Mouse (Mus musculus): ENCODE data around the gene Scgb2b26. TPM values are rescaled to one million over a fixed set of nuclear protein-coding genes. Genes with fewer than 3 reads are reported as not detected.
"Not testable (repeated sequence)": the region's sequence is repeated elsewhere in the genome, so short reads cannot be mapped to it uniquely, and the experiment has no call there.

The Scgb2b26 gene
- not detected in 2 replicates for total RNA-seq (2012; rRNA removed)

GRCm38 (mm10) chr7:33944940-33945339 is at the start of gene Scgb2b26:
Gene Scgb2b26, minus strand, starts transcription at chr7:33945040.
- no peak within 1 kb of the TSS for H3K9ac ChIP-seq (ENCODE audit: insufficient read depth, low read depth, low read length, poor library complexity, severe bottlenecking)
- no peaks in the 10 kb centered on the region for H3K36me3 ChIP-seq (ENCODE audit: control insufficient read depth, insufficient read depth, low read length, poor library complexity, severe bottlenecking)
- H3K4me1 ChIP-seq (ENCODE audit: control insufficient read depth in 2 of 2, insufficient read depth in 2 of 2, low read length in 2 of 2, poor library complexity in 1 of 2) = no peaks in the 10 kb centered on the region
- no peak within 1 kb of the TSS for H3K4me3 ChIP-seq (ENCODE audit: insufficient read depth in 1 of 2, low read depth in 1 of 2, low read length in 2 of 2, poor library complexity in 1 of 2, severe bottlenecking in 1 of 2)
- TF ChIP-seq MAFK (IDR thresholded peaks at IDR 0.05; ENCODE audit: insufficient read depth, low read depth, low read length) (no peak), HCFC1 (IDR thresholded peaks at IDR 0.05; ENCODE audit: borderline replicate concordance, insufficient read depth, low read length) (no peak), CHD2 (IDR thresholded peaks at IDR 0.05; ENCODE audit: low read depth, low read length) (no peak), ZC3H11A (IDR thresholded peaks at IDR 0.05; ENCODE audit: borderline replicate concordance, low read depth, low read length) (no peak), ZNF384 (IDR thresholded peaks at IDR 0.05; ENCODE audit: low read depth, low read length) (no peak)
- no peaks in the 10 kb centered on the region for H3K9me3 ChIP-seq (ENCODE audit: control insufficient read depth, insufficient read depth, low read depth, low read length)
- no peak within 1 kb of the TSS; the same call in 1 of the 2 replicates for H3K27ac ChIP-seq (ENCODE audit: insufficient read depth, low read depth, low read length, poor library complexity, severe bottlenecking)
- DNase-seq (ENCODE audit: low read depth, low spot score) = no peak
- in situ Hi-C loops (cut with MboI; ENCODE audit: low sequenced_read_pairs in 2 of 2, unreplicated experiment in 2 of 2) = no loop called here

- H3K36me3 ChIP-seq (ENCODE audit: control insufficient read depth, insufficient read depth, low read length, poor library complexity, severe bottlenecking); H3K4me3 ChIP-seq (ENCODE audit: insufficient read depth in 1 of 2, low read depth in 1 of 2, low read length in 2 of 2, poor library complexity in 1 of 2, severe bottlenecking in 1 of 2); H3K9ac ChIP-seq (ENCODE audit: insufficient read depth, low read depth, low read length, poor library complexity, severe bottlenecking); in situ Hi-C loops (cut with MboI; ENCODE audit: low sequenced_read_pairs in 2 of 2, unreplicated experiment in 2 of 2); H3K4me1 ChIP-seq (ENCODE audit: control insufficient read depth in 2 of 2, insufficient read depth in 2 of 2, low read length in 2 of 2, poor library complexity in 1 of 2); H3K9me3 ChIP-seq (ENCODE audit: control insufficient read depth, insufficient read depth, low read depth, low read length); H3K27ac ChIP-seq (ENCODE audit: insufficient read depth, low read depth, low read length, poor library complexity, severe bottlenecking); DNase-seq (ENCODE audit: low read depth, low spot score): not testable (repeated sequence)
Observed at GRCm38 (mm10) chr7:33982281-33982680, 37.4 kb upstream of the Scgb2b26 start.

GRCm38 (mm10) chr7:33902982-33903381 is 41.9 kb downstream of the Scgb2b26 start:
- Histone ChIP-seq H3K36me3 (ENCODE audit: control insufficient read depth, insufficient read depth, low read length, poor library complexity, severe bottlenecking) (no peaks in the 10 kb centered on the region), H3K4me1 (ENCODE audit: control insufficient read depth in 2 of 2, insufficient read depth in 2 of 2, low read length in 2 of 2, poor library complexity in 1 of 2) (no peaks in the 10 kb centered on the region), H3K27ac (ENCODE audit: insufficient read depth, low read depth, low read length, poor library complexity, severe bottlenecking) (no peak overlapping the region), H3K9ac (ENCODE audit: insufficient read depth, low read depth, low read length, poor library complexity, severe bottlenecking) (no peak overlapping the region), H3K9me3 (ENCODE audit: control insufficient read depth, insufficient read depth, low read depth, low read length) (no peaks in the 10 kb centered on the region), H3K4me3 (ENCODE audit: insufficient read depth in 1 of 2, low read depth in 1 of 2, low read length in 2 of 2, poor library complexity in 1 of 2, severe bottlenecking in 1 of 2) (no peak overlapping the region)
- DNase-seq (ENCODE audit: low read depth, low spot score) = no peak
- no peak for TF ChIP-seq MAFK (IDR thresholded peaks at IDR 0.05; ENCODE audit: insufficient read depth, low read depth, low read length)
- TF ChIP-seq ZC3H11A (IDR thresholded peaks at IDR 0.05; ENCODE audit: borderline replicate concordance, low read depth, low read length) = peak; percentile 8; the same call in 1 of the 2 replicates
- in situ Hi-C loops (cut with MboI; ENCODE audit: low sequenced_read_pairs in 2 of 2, unreplicated experiment in 2 of 2) = no loop called here

- Histone ChIP-seq H3K9me3 (ENCODE audit: control insufficient read depth, insufficient read depth, low read depth, low read length) (no peaks in the 10 kb centered on the region), H3K9ac (ENCODE audit: insufficient read depth, low read depth, low read length, poor library complexity, severe bottlenecking) (no peak overlapping the region), H3K36me3 (ENCODE audit: control insufficient read depth, insufficient read depth, low read length, poor library complexity, severe bottlenecking) (no peaks in the 10 kb centered on the region), H3K4me3 (ENCODE audit: insufficient read depth in 1 of 2, low read depth in 1 of 2, low read length in 2 of 2, poor library complexity in 1 of 2, severe bottlenecking in 1 of 2) (no peak overlapping the region), H3K27ac (ENCODE audit: insufficient read depth, low read depth, low read length, poor library complexity, severe bottlenecking) (no peak overlapping the region), H3K4me1 (ENCODE audit: control insufficient read depth in 2 of 2, insufficient read depth in 2 of 2, low read length in 2 of 2, poor library complexity in 1 of 2) (no peaks in the 10 kb centered on the region)
- TF ChIP-seq ZC3H11A (IDR thresholded peaks at IDR 0.05; ENCODE audit: borderline replicate concordance, low read depth, low read length) (no peak), CHD2 (IDR thresholded peaks at IDR 0.05; ENCODE audit: low read depth, low read length) (no peak), ZNF384 (IDR thresholded peaks at IDR 0.05; ENCODE audit: low read depth, low read length) (no peak), HCFC1 (IDR thresholded peaks at IDR 0.05; ENCODE audit: borderline replicate concordance, insufficient read depth, low read length) (no peak), MAFK (IDR thresholded peaks at IDR 0.05; ENCODE audit: insufficient read depth, low read depth, low read length) (no peak)
- in situ Hi-C loops (cut with MboI; ENCODE audit: low sequenced_read_pairs in 2 of 2, unreplicated experiment in 2 of 2) = no loop called here
- no peak for DNase-seq (ENCODE audit: low read depth, low spot score)
Observed at GRCm38 (mm10) chr7:33900803-33901202, 44.0 kb downstream of the Scgb2b26 start.

GRCm38 (mm10) chr7:33900007-33900406 is 44.8 kb downstream of the Scgb2b26 start:
- no peak for DNase-seq (ENCODE audit: low read depth, low spot score)
- H3K9me3 ChIP-seq (ENCODE audit: control insufficient read depth, insufficient read depth, low read depth, low read length) = no peaks in the 10 kb centered on the region
- in situ Hi-C loops (cut with MboI; ENCODE audit: low sequenced_read_pairs in 2 of 2, unreplicated experiment in 2 of 2) = no loop called here
- no peak overlapping the region for H3K9ac ChIP-seq (ENCODE audit: insufficient read depth, low read depth, low read length, poor library complexity, severe bottlenecking)
- H3K27ac ChIP-seq (ENCODE audit: insufficient read depth, low read depth, low read length, poor library complexity, severe bottlenecking) = no peak overlapping the region
- TF ChIP-seq HCFC1 (IDR thresholded peaks at IDR 0.05; ENCODE audit: borderline replicate concordance, insufficient read depth, low read length) (no peak), MAFK (IDR thresholded peaks at IDR 0.05; ENCODE audit: insufficient read depth, low read depth, low read length) (no peak), ZC3H11A (IDR thresholded peaks at IDR 0.05; ENCODE audit: borderline replicate concordance, low read depth, low read length) (no peak), CHD2 (IDR thresholded peaks at IDR 0.05; ENCODE audit: low read depth, low read length) (no peak), ZNF384 (IDR thresholded peaks at IDR 0.05; ENCODE audit: low read depth, low read length) (no peak)
- H3K36me3 ChIP-seq (ENCODE audit: control insufficient read depth, insufficient read depth, low read length, poor library complexity, severe bottlenecking) = no peaks in the 10 kb centered on the region
- H3K4me3 ChIP-seq (ENCODE audit: insufficient read depth in 1 of 2, low read depth in 1 of 2, low read length in 2 of 2, poor library complexity in 1 of 2, severe bottlenecking in 1 of 2) = no peak overlapping the region
- no peaks in the 10 kb centered on the region for H3K4me1 ChIP-seq (ENCODE audit: control insufficient read depth in 2 of 2, insufficient read depth in 2 of 2, low read length in 2 of 2, poor library complexity in 1 of 2)

Other genes with a start within 250 kb of the Scgb2b26 start
- gene Scgb2b24, start 205.7 kb downstream of the Scgb2b26 start, total RNA-seq (2012; rRNA removed) = not detected in 2 replicates
- not detected in 2 replicates for gene Scgb1b24, start 201.2 kb downstream of the Scgb2b26 start, total RNA-seq (2012; rRNA removed)
- not detected in 2 replicates for gene Scgb2b27, start 68.9 kb upstream of the Scgb2b26 start, total RNA-seq (2012; rRNA removed)
- gene Scgb1b27, start 76.4 kb upstream of the Scgb2b26 start, total RNA-seq (2012; rRNA removed) = not detected in 2 replicates
- gene Scgb1b30, start 150.4 kb upstream of the Scgb2b26 start, total RNA-seq (2012; rRNA removed) = not detected in 2 replicates
- gene Wtip, start 188.2 kb upstream of the Scgb2b26 start, total RNA-seq (2012; rRNA removed) = 68.6 and 96.7 TPM in 2 replicates
- gene Uba2, start 224.6 kb upstream of the Scgb2b26 start, total RNA-seq (2012; rRNA removed) = 298 and 351 TPM in 2 replicates

All from ES-E14 (cell line).